Mouse (Mus musculus) MEL (cell line): ENCODE results near the gene Mcrip1. TPM values are rescaled to one million over a fixed set of nuclear protein-coding genes. Genes with fewer than 3 reads are reported as not detected.
A peak's percentile ranks its signal among the peaks of the same experiment; 100 is the strongest.

Source experiments
- DNase-seq: peaks from one replicate; pipeline ENCODE4 v3.0.0; 2011; ENCODE audit warnings: low read depth, low spot score
- H3K27ac ChIP-seq: 2 replicates; pipeline ENCODE4 v1.5.1; 2012; ENCODE audit warnings: low read depth, mild to moderate bottlenecking, control low read depth, low read length, moderate library complexity; ENCODE audit not compliant: control insufficient read depth
- H3K27me3 ChIP-seq, 2 experiments: fragments of 150-350 bp in 1 of 2; sonication (generic) in 1 of 2; 2 replicates each; pipeline ENCODE4 v1.6.1; 2012; ENCODE audit warnings: low read length in 2 of 2, mild to moderate bottlenecking in 2 of 2, improper control_type of control experiment in 1 of 2, moderate library complexity in 1 of 2; ENCODE audit not compliant: insufficient read depth in 2 of 2, control insufficient read depth in 1 of 2
- H3K36me3 ChIP-seq, 2 experiments: 2 replicates each; pipeline ENCODE4 v1.6.1; 2012 to 2014; ENCODE audit warnings: low read length in 2 of 2, improper control_type of control experiment in 1 of 2, inconsistent platforms in 1 of 2, mild to moderate bottlenecking in 1 of 2; ENCODE audit not compliant: insufficient read depth in 2 of 2, control insufficient read depth in 1 of 2
- H3K4me1 ChIP-seq, 2 experiments: fragments of 150-350 bp in 1 of 2; sonication (generic) in 1 of 2; 2 replicates each; pipeline ENCODE4 v1.6.1; 2012; ENCODE audit warnings: low read length in 2 of 2, improper control_type of control experiment in 1 of 2, mild to moderate bottlenecking in 1 of 2; ENCODE audit not compliant: insufficient read depth in 2 of 2, control insufficient read depth in 1 of 2
- H3K4me3 ChIP-seq, 2 experiments: fragments of 150-350 bp in 1 of 2; sonication (generic) in 1 of 2; 2 replicates each; pipeline ENCODE4 v1.5.1; 2012; ENCODE audit warnings: low read depth in 2 of 2, low read length in 2 of 2, mild to moderate bottlenecking in 2 of 2, moderate library complexity in 2 of 2, control low read depth in 1 of 2, improper control_type of control experiment in 1 of 2; ENCODE audit not compliant: control insufficient read depth in 1 of 2, insufficient read depth in 1 of 2
- H3K79me2 ChIP-seq: 2 replicates; pipeline ENCODE4 v1.6.1; 2012; ENCODE audit warnings: mild to moderate bottlenecking, low read length, moderate library complexity; ENCODE audit not compliant: control insufficient read depth, poor library complexity, insufficient read depth
- H3K9ac ChIP-seq: 2 replicates; pipeline ENCODE4 v1.6.1; 2012; ENCODE audit warnings: low read depth, mild to moderate bottlenecking, control low read depth, low read length, moderate library complexity; ENCODE audit not compliant: control insufficient read depth, poor library complexity, severe bottlenecking
- H3K9me3 ChIP-seq: fragments of 150-350 bp; sonication (generic); replicated peaks from 2 replicates; pipeline ENCODE4 v1.6.1; 2012; ENCODE audit warnings: mild to moderate bottlenecking, low read length, improper control_type of control experiment, moderate library complexity; ENCODE audit not compliant: insufficient read depth
- BHLHE40 ChIP-seq: IDR thresholded peaks from 2 replicates; pipeline ENCODE4 v1.6.1; 2012; ENCODE audit warnings: low read depth, mild to moderate bottlenecking, inconsistent platforms, low read length, improper control_type of control experiment, borderline replicate concordance
- CHD1 ChIP-seq: IDR thresholded peaks from 2 replicates; pipeline ENCODE4 v1.6.1; 2012; ENCODE audit warnings: low read depth, mild to moderate bottlenecking, inconsistent platforms, low read length, improper control_type of control experiment
- CHD2 ChIP-seq: IDR thresholded peaks from 2 replicates; pipeline ENCODE4 v1.6.1; 2011; ENCODE audit warnings: low read length, improper control_type of control experiment
- E2F4 ChIP-seq: IDR thresholded peaks from 2 replicates; pipeline ENCODE4 v1.6.1; 2011; ENCODE audit warnings: low read depth, low read length, improper control_type of control experiment, borderline replicate concordance
- ELF1 ChIP-seq: IDR thresholded peaks from 2 replicates; pipeline ENCODE4 v1.6.1; 2014; ENCODE audit warnings: low read depth, mild to moderate bottlenecking, inconsistent platforms, low read length, improper control_type of control experiment, moderate library complexity
- EP300 ChIP-seq, 2 experiments: IDR thresholded peaks; 2 replicates each; pipeline ENCODE4 v1.6.1; 2011; ENCODE audit warnings: improper control_type of control experiment in 2 of 2, low read length in 2 of 2, low read depth in 1 of 2, mild to moderate bottlenecking in 1 of 2
- GABPA ChIP-seq: IDR thresholded peaks from 2 replicates; pipeline ENCODE4 v1.6.1; 2012; ENCODE audit warnings: low read depth, mild to moderate bottlenecking, inconsistent platforms, low read length, improper control_type of control experiment, moderate library complexity
- GATA1 ChIP-seq: IDR thresholded peaks from 2 replicates; pipeline ENCODE4 v1.6.1; 2011; ENCODE audit warnings: low read depth, low read length, improper control_type of control experiment
- HCFC1 ChIP-seq: IDR thresholded peaks from 2 replicates; pipeline ENCODE4 v1.6.1; 2012; ENCODE audit warnings: low read depth, mild to moderate bottlenecking, inconsistent platforms, low read length, improper control_type of control experiment, moderate library complexity
- JUND ChIP-seq: IDR thresholded peaks from 2 replicates; pipeline ENCODE4 v1.6.1; 2011; ENCODE audit warnings: low read depth, mild to moderate bottlenecking, improper control_type of control experiment, low read length
- KAT2A ChIP-seq: conservative IDR thresholded peaks from 2 replicates; pipeline ENCODE4 v1.6.1; 2012; ENCODE audit warnings: low read depth, low read length, improper control_type of control experiment, inconsistent platforms
- MAFK ChIP-seq: IDR thresholded peaks from 2 replicates; pipeline ENCODE4 v1.6.1; 2011; ENCODE audit warnings: low read depth, mild to moderate bottlenecking, low read length, improper control_type of control experiment, borderline replicate concordance
- MAX ChIP-seq: IDR thresholded peaks from 2 replicates; pipeline ENCODE4 v1.6.1; 2011; ENCODE audit warnings: low read length, improper control_type of control experiment
- MEF2A ChIP-seq: IDR thresholded peaks from 2 replicates; pipeline ENCODE4 v1.6.1; 2014; ENCODE audit warnings: low read depth, mild to moderate bottlenecking, inconsistent platforms, low read length, improper control_type of control experiment; ENCODE audit not compliant: poor library complexity, insufficient replicate concordance, severe bottlenecking; ENCODE audit errors: extremely low read depth
- MXI1 ChIP-seq: IDR thresholded peaks from 2 replicates; pipeline ENCODE4 v1.6.1; 2011; ENCODE audit warnings: mild to moderate bottlenecking, low read depth, low read length, improper control_type of control experiment
- MYB ChIP-seq: IDR thresholded peaks from 2 replicates; pipeline ENCODE4 v1.6.1; 2011; ENCODE audit warnings: mild to moderate bottlenecking, low read depth, low read length, improper control_type of control experiment
- MYC ChIP-seq: IDR thresholded peaks from 2 replicates; pipeline ENCODE4 v1.6.1; 2011; ENCODE audit warnings: low read depth, mild to moderate bottlenecking, low read length, improper control_type of control experiment, moderate library complexity
- NELFE ChIP-seq: IDR thresholded peaks from 2 replicates; pipeline ENCODE4 v1.6.1; 2011; ENCODE audit warnings: low read depth, low read length, improper control_type of control experiment
- POLR2A ChIP-seq, 2 experiments: IDR thresholded peaks; 2 replicates each; pipeline ENCODE4 v1.6.1; 2011 to 2012; ENCODE audit warnings: low read length in 2 of 2, mild to moderate bottlenecking in 2 of 2, control low read depth in 1 of 2, improper control_type of control experiment in 1 of 2, low read depth in 1 of 2, moderate library complexity in 1 of 2; ENCODE audit not compliant: control insufficient read depth in 1 of 2, insufficient read depth in 1 of 2, poor library complexity in 1 of 2
- POLR2AphosphoS5 ChIP-seq: IDR thresholded peaks from 2 replicates; pipeline ENCODE4 v1.6.1; 2012; ENCODE audit warnings: low read depth, borderline replicate concordance, mild to moderate bottlenecking, inconsistent platforms, low read length, moderate library complexity, mixed read lengths
- RAD21 ChIP-seq: IDR thresholded peaks from 2 replicates; pipeline ENCODE4 v1.6.1; 2011; ENCODE audit warnings: mild to moderate bottlenecking, low read depth, low read length, improper control_type of control experiment
- RCOR1 ChIP-seq: IDR thresholded peaks from 2 replicates; pipeline ENCODE4 v1.6.1; 2012; ENCODE audit warnings: low read depth, mild to moderate bottlenecking, inconsistent platforms, low read length, improper control_type of control experiment
- SIN3A ChIP-seq: IDR thresholded peaks from 2 replicates; pipeline ENCODE4 v1.6.1; 2012; ENCODE audit warnings: low read length, improper control_type of control experiment, inconsistent platforms
- SMC3 ChIP-seq: IDR thresholded peaks from 2 replicates; pipeline ENCODE4 v1.6.1; 2011; ENCODE audit warnings: low read depth, low read length, improper control_type of control experiment
- TAL1 ChIP-seq: IDR thresholded peaks from 2 replicates; pipeline ENCODE4 v1.6.1; 2012; ENCODE audit warnings: mild to moderate bottlenecking, inconsistent platforms, low read length, moderate library complexity, mixed read lengths
- TBP ChIP-seq: IDR thresholded peaks from 2 replicates; pipeline ENCODE4 v1.8.0; 2011; ENCODE audit warnings: low read depth, low read length, improper control_type of control experiment
- TCF12 ChIP-seq: IDR thresholded peaks from 2 replicates; pipeline ENCODE4 v1.6.1; 2014; ENCODE audit warnings: low read depth, mild to moderate bottlenecking, inconsistent platforms, low read length, improper control_type of control experiment, moderate library complexity
- UBTF ChIP-seq: IDR thresholded peaks from 2 replicates; pipeline ENCODE4 v1.6.1; 2012; ENCODE audit warnings: low read depth, mild to moderate bottlenecking, inconsistent platforms, low read length, improper control_type of control experiment, moderate library complexity, borderline replicate concordance; ENCODE audit not compliant: insufficient read depth
- USF1 ChIP-seq: IDR thresholded peaks from 2 replicates; pipeline ENCODE4 v1.6.1; 2014; ENCODE audit warnings: low read depth, mild to moderate bottlenecking, inconsistent platforms, low read length, improper control_type of control experiment, moderate library complexity
- USF2 ChIP-seq, 2 experiments: IDR thresholded peaks; 2 replicates each; pipeline ENCODE4 v1.6.1; 2011 to 2012; ENCODE audit warnings: improper control_type of control experiment in 2 of 2, low read length in 2 of 2, borderline replicate concordance in 1 of 2, inconsistent platforms in 1 of 2, low read depth in 1 of 2, mild to moderate bottlenecking in 1 of 2; ENCODE audit not compliant: insufficient read depth in 1 of 2
- ZMIZ1 ChIP-seq: IDR thresholded peaks from 2 replicates; pipeline ENCODE4 v1.6.1; 2012; ENCODE audit warnings: low read depth, mild to moderate bottlenecking, inconsistent platforms, low read length, improper control_type of control experiment, moderate library complexity
- ZNF384 ChIP-seq: IDR thresholded peaks from 2 replicates; pipeline ENCODE4 v1.6.1; 2012; ENCODE audit warnings: low read depth, mild to moderate bottlenecking, inconsistent platforms, low read length, improper control_type of control experiment
- polyA plus RNA-seq, 2 experiments: library from polyadenylated mRNA; stranded (reverse) in 1 of 2; unstranded in 1 of 2; fragments of >175 nt in 1 of 2; fragments of >200 nt in 1 of 2; gene quantifications; 2 replicates each; pipeline versions ENCODE4 v1.2.1 to v1.2.4; 2012; ENCODE audit warnings: low replicate concordance in 2 of 2, low read depth in 1 of 2; ENCODE audit not compliant: insufficient read length in 2 of 2, insufficient read depth in 1 of 2, missing spikeins in 1 of 2
- total RNA-seq: library from RNA; depleted of rRNA; stranded (reverse); fragments of 300-350 nt; gene quantifications from 2 replicates; pipeline ENCODE4 v1.2.3, GENCODE M21; 2012

Gene Mcrip1
- total and polyA plus RNA-seq, 3 experiments = 36.6 to 83.5 TPM; not detected in 1

- peaks cover 0 to 12% of the 10 kb centered on the region in 2 experiments; a peak in 1 of 4 replicates for H3K4me1 ChIP-seq
- TF ChIP-seq USF2 (IDR thresholded peaks at IDR 0.05; ENCODE audit: borderline replicate concordance in 1 of 2, insufficient read depth in 1 of 2, low read depth in 1 of 2, low read length in 2 of 2) = no peak
- no peak for TF ChIP-seq GABPA
- TF ChIP-seq TAL1 = no peak
- TF ChIP-seq E2F4 = no peak
- no peaks in the 10 kb centered on the region; a peak in 1 of 4 replicates for H3K36me3 ChIP-seq
- H3K27ac ChIP-seq = no peak overlapping the region
- no peaks in the 10 kb centered on the region for H3K27me3 ChIP-seq
- H3K9ac ChIP-seq = no peak overlapping the region
- no peak overlapping the region for H3K4me3 ChIP-seq
- H3K9me3 ChIP-seq = no peaks in the 10 kb centered on the region
- no peak for DNase-seq
- H3K79me2 ChIP-seq = no peaks in the 10 kb centered on the region
Measured at GRCm38 (mm10) chr11:120542376-120542775, 7.2 kb downstream of the Mcrip1 start.

DNA sequence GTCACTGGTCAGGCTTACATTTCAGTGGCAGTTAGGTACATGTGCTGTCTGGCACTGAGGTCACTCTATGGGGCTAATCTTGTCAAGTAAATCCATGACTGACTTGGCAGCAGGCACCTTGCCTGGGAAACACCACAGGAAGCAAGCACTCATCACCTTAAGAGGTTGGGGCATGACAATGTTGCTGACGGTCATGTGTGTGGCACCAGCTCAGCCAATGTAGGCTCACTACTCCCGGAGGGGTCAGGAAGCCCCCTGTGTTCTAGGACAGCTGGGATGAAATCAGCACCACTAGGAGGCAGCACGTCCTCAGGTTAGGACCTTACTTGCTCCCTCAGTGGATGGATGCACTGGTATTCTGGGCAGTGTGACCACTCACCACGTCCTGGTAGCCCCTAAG, 7.6 kb downstream of the Mcrip1 start:
- Histone ChIP-seq H3K9ac (no peak overlapping the region), H3K4me1 (peaks cover 0 to 10% of the 10 kb centered on the region in 2 experiments; a peak in 1 of 4 replicates), H3K36me3 (no peaks in the 10 kb centered on the region; a peak in 1 of 4 replicates), H3K27ac (no peak overlapping the region), H3K27me3 (no peaks in the 10 kb centered on the region), H3K4me3 (no peak overlapping the region), H3K79me2 (no peaks in the 10 kb centered on the region), H3K9me3 (no peaks in the 10 kb centered on the region)
- DNase-seq = peak; percentile 46
- TF ChIP-seq UBTF (no peak), MYC (0 out of 2 replicates have a peak, but pooled peaks have one; percentile 41), GATA1 (no peak), MAX (0 out of 2 replicates have a peak, but pooled peaks have one; percentile 10), RCOR1 (no peak), JUND (no peak), EP300 (IDR thresholded peaks at IDR 0.05; ENCODE audit: low read depth in 1 of 2, low read length in 2 of 2) (no peak), MXI1 (no peak), SMC3 (peak; percentile 48), POLR2AphosphoS5 (no peak), MAFK (no peak), POLR2A (IDR thresholded peaks at IDR 0.05; ENCODE audit: control insufficient read depth in 1 of 2, insufficient read depth in 1 of 2, low read depth in 1 of 2, low read length in 2 of 2, poor library complexity in 1 of 2) (no peak), TBP (no peak), E2F4 (no peak), KAT2A (no peak), BHLHE40 (0 out of 2 replicates have a peak, but pooled peaks have one; percentile 31), RAD21 (peak; percentile 52), ZMIZ1 (no peak), ELF1 (no peak), MYB (no peak), ZNF384 (no peak), TCF12 (no peak), CHD2 (no peak), CHD1 (no peak), NELFE (no peak), SIN3A (no peak), HCFC1 (no peak), MEF2A (no peak), USF1 (no peak)
